Mouse (Mus musculus): ENCODE results near the gene Slc6a4. TPM values are rescaled to one million over a fixed set of nuclear protein-coding genes. Genes with fewer than 3 reads are reported as not detected.
A peak's percentile ranks its signal among the peaks of the same experiment; 100 is the strongest.

Slc6a4 gene
- 1.3 and 2.0 TPM in 2 replicates for polyA plus RNA-seq (2015; fragmentation: Nextera tagmentation; extraction: Ambion mirVana)

DNA sequence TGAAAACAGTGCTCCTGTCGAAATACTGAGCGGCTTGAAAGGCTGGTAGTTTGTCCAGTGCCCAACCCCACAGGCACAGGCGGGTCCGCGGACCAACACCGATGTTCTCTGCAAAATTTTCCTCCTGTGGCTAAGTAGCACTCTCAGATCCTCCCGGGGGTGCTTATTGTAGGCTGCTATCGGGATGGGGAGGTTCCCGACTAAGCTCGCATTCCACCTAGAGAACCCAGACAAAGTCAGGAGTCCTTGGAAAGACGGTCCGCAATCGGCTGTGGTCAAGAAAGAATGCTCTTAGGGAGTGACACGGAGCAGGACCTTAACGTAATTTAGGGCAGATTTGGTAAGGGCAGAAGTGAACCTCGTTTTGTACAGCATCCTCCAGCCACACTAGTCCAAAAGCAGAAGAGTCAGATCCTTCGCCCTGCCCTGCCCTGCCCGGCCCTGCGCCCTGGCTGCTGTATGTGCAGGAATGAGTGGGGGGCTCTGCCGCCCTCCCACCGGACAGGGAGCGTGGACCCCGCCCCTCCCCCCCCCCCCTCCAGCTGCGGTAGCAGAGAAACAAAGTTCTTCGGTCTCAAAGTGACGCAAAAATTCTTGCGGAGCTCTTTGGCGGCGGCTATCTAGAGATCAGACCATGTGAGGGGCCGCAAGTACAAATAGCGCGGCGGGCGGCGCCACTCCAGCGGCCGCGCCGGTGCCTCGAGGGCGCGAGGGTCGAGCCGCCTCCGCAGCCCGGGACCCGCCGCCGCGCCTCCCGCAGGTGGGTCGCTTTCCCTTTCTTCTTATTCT lies at the start of gene Slc6a4:
Gene Slc6a4, plus strand, starts transcription at position 688 of the 789 bp plus-strand sequence.
- peak within 1 kb of the TSS; percentile 63 for H3K4me2 ChIP-seq (ENCODE audit: low read depth, low read length)
- ATAC-seq, result 0 out of 2 replicates have a peak, but pooled peaks have one; percentile 16
- H3K27ac ChIP-seq (ENCODE audit: low read depth), result no peak within 1 kb of the TSS
- H3K9me3 ChIP-seq (ENCODE audit: low read length), result no peaks in the 10 kb centered on the region
- peak within 1 kb of the TSS; percentile 32 for H3K4me3 ChIP-seq (ENCODE audit: low read depth, low read length)
- H3K9ac ChIP-seq (replicated peaks), result no peak within 1 kb of the TSS
- TF ChIP-seq EP300 (IDR thresholded peaks at IDR 0.05; ENCODE audit: low read depth) (no peak), CTCF (IDR thresholded peaks at IDR 0.05; ENCODE audit: low read depth) (no peak)
- 2% methylated on average over 42 of the region's 52 CpGs for WGBS (ENCODE audit: insufficient replicate concordance)
- peaks cover 24% of the 10 kb centered on the region for H3K27me3 ChIP-seq (ENCODE audit: insufficient read depth, low read length)
- peaks cover 8% of the 10 kb centered on the region for H3K4me1 ChIP-seq (ENCODE audit: insufficient read depth)
- H3K36me3 ChIP-seq (replicated peaks; ENCODE audit: insufficient read depth, low read length), result no peaks in the 10 kb centered on the region
- DNase-seq, result no peak

- no peak for TF ChIP-seq CTCF (IDR thresholded peaks at IDR 0.05; ENCODE audit: low read depth)
- TF ChIP-seq EP300 (IDR thresholded peaks at IDR 0.05; ENCODE audit: low read depth), result no peak
- WGBS (ENCODE audit: insufficient replicate concordance), result 92% methylated on average over 2 of the region's 2 CpGs
- no peak overlapping the region for H3K4me3 ChIP-seq (ENCODE audit: low read depth, low read length)
- DNase-seq, result no peak
- no peak overlapping the region for H3K27ac ChIP-seq (ENCODE audit: low read depth)
- no peak for ATAC-seq
- no peaks in the 10 kb centered on the region for H3K4me1 ChIP-seq (ENCODE audit: insufficient read depth)
- H3K9ac ChIP-seq (replicated peaks), result no peak overlapping the region
- no peak overlapping the region for H3K4me2 ChIP-seq (ENCODE audit: low read depth, low read length)
- H3K36me3 ChIP-seq (replicated peaks; ENCODE audit: insufficient read depth, low read length), result peaks cover 60% of the 10 kb centered on the region
- H3K9me3 ChIP-seq (ENCODE audit: low read length), result no peaks in the 10 kb centered on the region
- H3K27me3 ChIP-seq (ENCODE audit: insufficient read depth, low read length), result no peaks in the 10 kb centered on the region
Observed at GRCm38 (mm10) chr11:76953536-76953935, 44.9 kb upstream of the Slc6a4 start.

GRCm38 (mm10) chr11:76965703-76966102 lies 32.7 kb upstream of the Slc6a4 start:
- 86% methylated on average over 3 of the region's 3 CpGs for WGBS (ENCODE audit: insufficient replicate concordance)
- Histone ChIP-seq H3K36me3 (replicated peaks; ENCODE audit: insufficient read depth, low read length) (peaks cover 61% of the 10 kb centered on the region), H3K9me3 (ENCODE audit: low read length) (no peaks in the 10 kb centered on the region), H3K27ac (ENCODE audit: low read depth) (no peak overlapping the region), H3K9ac (replicated peaks) (no peak overlapping the region), H3K4me2 (ENCODE audit: low read depth, low read length) (no peak overlapping the region), H3K4me1 (ENCODE audit: insufficient read depth) (no peaks in the 10 kb centered on the region), H3K4me3 (ENCODE audit: low read depth, low read length) (no peak overlapping the region), H3K27me3 (ENCODE audit: insufficient read depth, low read length) (no peaks in the 10 kb centered on the region)
- TF ChIP-seq CTCF (IDR thresholded peaks at IDR 0.05; ENCODE audit: low read depth) (no peak), EP300 (IDR thresholded peaks at IDR 0.05; ENCODE audit: low read depth) (no peak)
- ATAC-seq, result no peak
- no peak for DNase-seq

GRCm38 (mm10) chr11:76970328-76970727 lies 28.1 kb upstream of the Slc6a4 start:
- no peak overlapping the region for H3K27ac ChIP-seq (ENCODE audit: low read depth)
- DNase-seq (no peak), ATAC-seq (no peak)
- H3K9ac ChIP-seq (replicated peaks), result no peak overlapping the region
- H3K4me3 ChIP-seq (ENCODE audit: low read depth, low read length), result no peak overlapping the region
- TF ChIP-seq EP300 (IDR thresholded peaks at IDR 0.05; ENCODE audit: low read depth) (no peak), CTCF (IDR thresholded peaks at IDR 0.05; ENCODE audit: low read depth) (no peak)
- WGBS (ENCODE audit: insufficient replicate concordance), result 71% methylated on average over 2 of the region's 2 CpGs
- no peak overlapping the region for H3K4me2 ChIP-seq (ENCODE audit: low read depth, low read length)
- no peaks in the 10 kb centered on the region for H3K27me3 ChIP-seq (ENCODE audit: insufficient read depth, low read length)
- H3K36me3 ChIP-seq (replicated peaks; ENCODE audit: insufficient read depth, low read length), result peaks cover 56% of the 10 kb centered on the region
- no peaks in the 10 kb centered on the region for H3K9me3 ChIP-seq (ENCODE audit: low read length)
- H3K4me1 ChIP-seq (ENCODE audit: insufficient read depth), result peaks cover 5% of the 10 kb centered on the region

- no peak overlapping the region for H3K9ac ChIP-seq (replicated peaks)
- TF ChIP-seq CTCF (IDR thresholded peaks at IDR 0.05; ENCODE audit: low read depth) (peak; percentile 41), EP300 (IDR thresholded peaks at IDR 0.05; ENCODE audit: low read depth) (no peak)
- ATAC-seq, result peak; percentile 88
- no peak overlapping the region for H3K4me2 ChIP-seq (ENCODE audit: low read depth, low read length)
- H3K36me3 ChIP-seq (replicated peaks; ENCODE audit: insufficient read depth, low read length), result peaks cover 39% of the 10 kb centered on the region
- H3K27ac ChIP-seq (ENCODE audit: low read depth), result peak overlapping the region; percentile 88
- no peak overlapping the region for H3K4me3 ChIP-seq (ENCODE audit: low read depth, low read length)
- peak; percentile 41 for DNase-seq
- H3K4me1 ChIP-seq (ENCODE audit: insufficient read depth), result peaks cover 5% of the 10 kb centered on the region
- 52% methylated on average over 7 of the region's 7 CpGs for WGBS (ENCODE audit: insufficient replicate concordance)
- no peaks in the 10 kb centered on the region for H3K9me3 ChIP-seq (ENCODE audit: low read length)
- H3K27me3 ChIP-seq (ENCODE audit: insufficient read depth, low read length), result no peaks in the 10 kb centered on the region
Observed at GRCm38 (mm10) chr11:76974680-76975319, 23.6 kb upstream of the Slc6a4 start.

DNA sequence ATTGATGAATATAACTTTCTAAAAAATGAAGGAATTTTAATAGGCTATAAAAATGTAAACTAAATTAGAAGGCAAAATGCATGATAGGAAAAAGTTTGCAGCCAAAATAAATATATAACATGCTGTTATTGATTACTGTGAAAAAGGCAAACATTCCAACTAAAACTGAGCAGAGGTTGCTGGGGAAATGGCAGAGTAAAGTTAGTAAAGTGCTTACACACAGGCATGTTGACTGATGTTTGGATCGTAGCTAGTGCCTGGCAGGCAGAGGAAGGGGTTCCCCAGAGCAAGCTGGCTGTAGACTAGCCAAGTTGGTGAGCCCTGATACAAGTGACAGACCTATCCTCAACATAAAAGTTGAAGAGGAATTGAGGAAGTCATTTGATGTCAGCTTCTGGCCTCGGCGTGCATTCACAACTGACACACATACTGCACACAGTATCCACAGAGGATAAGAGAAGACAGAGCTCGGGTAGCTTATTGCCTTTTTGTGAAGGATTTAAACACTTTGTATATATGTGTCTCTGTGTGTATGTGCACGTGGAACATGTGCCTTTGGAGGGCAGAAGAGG lies 16.7 kb upstream of the Slc6a4 start:
- Histone ChIP-seq H3K9me3 (ENCODE audit: low read length) (no peaks in the 10 kb centered on the region), H3K9ac (replicated peaks) (no peak overlapping the region), H3K4me1 (ENCODE audit: insufficient read depth) (peaks cover 8% of the 10 kb centered on the region), H3K27me3 (ENCODE audit: insufficient read depth, low read length) (no peaks in the 10 kb centered on the region), H3K4me3 (ENCODE audit: low read depth, low read length) (no peak overlapping the region), H3K27ac (ENCODE audit: low read depth) (peak overlapping the region; percentile 66), H3K4me2 (ENCODE audit: low read depth, low read length) (0 out of 2 replicates have a peak overlapping the region, but pooled peaks have one; percentile 13), H3K36me3 (replicated peaks; ENCODE audit: insufficient read depth, low read length) (peaks cover 36% of the 10 kb centered on the region)
- TF ChIP-seq CTCF (IDR thresholded peaks at IDR 0.05; ENCODE audit: low read depth) (no peak), EP300 (IDR thresholded peaks at IDR 0.05; ENCODE audit: low read depth) (no peak)
- ATAC-seq, result peak; percentile 52
- 59% methylated on average over 5 of the region's 5 CpGs for WGBS (ENCODE audit: insufficient replicate concordance)
- DNase-seq, result no peak
